Mouse (Mus musculus) bone marrow, adult 2 months (tissue): ENCODE measurements at regions not wholly inside any gene's neighbourhood (a gene's known extent, or its start where the extent isn't known, plus 50 kb on each side); places are given as distances from the start of the nearest gene placed in this dataset.

Experiments used
- H3K27ac ChIP-seq: fragments of 200-500 bp; 2 replicates; pipeline ENCODE4 v1.5.1; 2012; ENCODE audit warnings: low read depth, mild to moderate bottlenecking, control low read depth, inconsistent platforms, low read length; ENCODE audit not compliant: control insufficient read depth, poor library complexity, insufficient read depth
- H3K4me1 ChIP-seq: fragments of 200-500 bp; 2 replicates; pipeline ENCODE4 v1.6.1; 2011; ENCODE audit warnings: low read length; ENCODE audit not compliant: control insufficient read depth, insufficient read depth
- H3K4me3 ChIP-seq: fragments of 200-500 bp; replicated peaks from 2 replicates; pipeline ENCODE3; 2011; ENCODE audit warnings: mild to moderate bottlenecking, low read depth, low read length, control low read depth; ENCODE audit not compliant: control insufficient read depth
- CTCF ChIP-seq: fragments of 200-500 bp; IDR thresholded peaks from 2 replicates; pipeline ENCODE4 v1.5.1; 2011; ENCODE audit warnings: low read length, control low read depth; ENCODE audit not compliant: control insufficient read depth, insufficient read depth
- POLR2A ChIP-seq: fragments of 200-500 bp; IDR thresholded peaks from 2 replicates; pipeline ENCODE4 v1.6.1; 2011; ENCODE audit warnings: low read depth, mild to moderate bottlenecking, control low read depth, low read length, borderline replicate concordance; ENCODE audit not compliant: control insufficient read depth
- WGBS: fragments of 180-500 bp; shearing (Covaris S2); methylation state at CpG from one replicate; pipeline ENCODE4 v1.1.7; 2018; 5-methylcytosine and 5-hydroxymethylcytosine counted together

DNA sequence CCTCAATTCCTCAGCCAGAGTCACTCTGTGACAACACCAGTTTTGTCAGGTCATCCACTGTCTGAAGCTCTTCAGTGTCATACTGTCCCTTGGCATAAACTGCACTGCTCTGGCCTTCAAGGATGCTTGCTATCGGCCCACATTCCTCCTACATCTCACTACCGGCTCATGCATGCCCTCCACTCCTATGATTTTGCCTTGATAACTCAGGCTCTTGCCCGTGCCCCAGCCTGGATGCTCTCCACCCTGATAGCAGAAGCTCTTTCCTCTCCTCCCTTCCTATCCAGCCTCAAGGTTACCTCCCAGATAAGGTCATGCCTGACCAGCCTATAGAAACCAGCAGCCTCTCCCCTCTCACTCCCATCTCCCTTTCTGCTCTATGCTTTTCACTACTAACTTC, 74.8 kb downstream of the Sox4 start:
- Histone ChIP-seq H3K27ac (no peak overlapping the region), H3K4me1 (no peaks in the 10 kb centered on the region; the same call in 1 of the 2 replicates), H3K4me3 (no peak overlapping the region)
- 39% methylated on average over 3 of the region's 3 CpGs for whole genome bisulfite sequencing
- TF ChIP-seq CTCF: no peak
- TF ChIP-seq POLR2A: no peak

DNA sequence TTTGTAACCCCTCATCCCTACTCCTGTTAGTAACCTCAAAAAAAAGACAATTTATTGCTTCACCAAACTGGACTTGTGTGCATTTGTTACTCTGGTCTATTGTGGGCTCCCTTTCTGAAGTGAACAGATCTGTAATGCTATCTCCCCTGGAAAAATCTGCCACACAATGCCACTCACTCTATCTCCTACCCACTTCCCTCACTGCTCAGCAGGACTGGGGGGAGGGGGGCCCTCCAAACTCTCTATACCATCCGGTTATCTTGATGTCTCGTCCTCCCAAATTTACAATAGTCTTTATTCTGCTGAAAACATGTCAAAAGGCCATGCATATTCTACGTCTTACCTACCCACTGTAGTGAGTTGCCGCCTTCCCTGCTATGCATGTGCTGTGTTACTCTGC, 76.7 kb downstream of the Sox4 start:
- Histone ChIP-seq H3K4me3 (no peak overlapping the region), H3K27ac (no peak overlapping the region), H3K4me1 (no peaks in the 10 kb centered on the region; the same call in 1 of the 2 replicates)
- TF ChIP-seq CTCF (no peak), POLR2A (no peak)
- WGBS: 40% methylated on average over 4 of the region's 4 CpGs

DNA sequence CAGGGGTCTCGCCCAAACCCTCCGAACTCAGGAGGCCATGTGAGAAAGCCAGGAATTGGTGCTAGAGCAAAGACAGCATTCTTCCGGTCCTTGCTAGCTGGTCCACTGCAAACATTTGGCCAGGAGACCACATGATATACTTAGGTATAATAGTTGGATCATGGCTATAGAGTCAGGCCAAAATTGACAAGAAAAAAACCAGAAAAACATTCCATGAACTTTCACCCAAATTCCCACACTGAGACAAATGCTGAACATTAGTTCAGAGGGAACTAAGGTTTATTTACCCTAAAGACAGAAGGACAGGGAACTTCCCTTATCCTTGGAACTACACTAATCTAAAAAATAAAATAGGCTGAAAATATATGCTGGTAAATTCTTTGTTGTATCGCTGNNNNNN, 82.8 kb downstream of the Sox4 start:
- H3K27ac ChIP-seq: no peak overlapping the region
- TF ChIP-seq CTCF (no peak), POLR2A (no peak)
- WGBS: 82% methylated on average over 4 of the region's 4 CpGs

DNA sequence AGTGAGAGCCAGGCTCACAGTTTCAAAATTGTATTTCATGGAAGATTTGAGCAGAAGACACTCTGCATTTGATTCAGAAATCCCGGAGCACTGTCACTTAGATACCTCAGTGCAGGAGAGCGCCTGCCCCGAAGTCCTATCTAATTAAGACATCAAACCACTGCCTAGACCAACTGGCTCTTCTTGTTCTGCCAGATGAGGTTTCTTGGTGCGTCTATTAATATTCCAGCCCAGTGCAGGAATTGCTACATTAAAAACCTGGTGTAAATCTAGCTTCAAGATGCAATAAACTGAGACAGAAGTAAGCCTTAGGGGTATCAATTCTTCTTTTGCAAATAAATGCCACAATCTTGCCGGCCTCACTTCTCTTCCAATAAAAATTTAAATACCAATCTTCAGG, 86.3 kb downstream of the Sox4 start:
- WGBS: 63% methylated on average over 5 of the region's 5 CpGs

More for the DNA sequence above, 82.8 kb downstream of the Sox4 start:
- Histone ChIP-seq H3K4me3 (no peak overlapping the region), H3K4me1 (no peaks in the 10 kb centered on the region)

DNA sequence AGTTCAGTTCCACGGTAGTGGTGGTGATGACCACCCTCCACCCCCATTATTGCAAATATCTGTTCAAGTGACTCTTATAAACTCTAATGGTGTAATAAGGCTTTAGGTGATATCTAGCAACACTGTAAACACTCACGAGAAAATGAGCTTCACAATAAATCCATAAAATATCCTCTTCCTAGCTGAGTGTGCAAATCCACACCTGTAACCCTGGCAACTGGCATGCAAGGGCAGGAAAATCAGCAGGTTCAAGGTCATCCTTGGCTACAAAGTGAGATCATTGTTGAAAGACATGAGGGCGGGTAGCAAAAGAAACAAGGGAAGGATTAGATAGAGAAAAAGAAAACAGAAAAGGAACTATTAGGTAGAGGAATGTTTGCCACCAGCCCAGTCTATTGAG, 86.8 kb downstream of the Sox4 start:
- TF ChIP-seq CTCF (no peak), POLR2A (no peak)
- 74% methylated on average over 3 of the region's 3 CpGs for WGBS
- no peak overlapping the region for H3K4me3 ChIP-seq
- no peaks in the 10 kb centered on the region for H3K4me1 ChIP-seq
- H3K27ac ChIP-seq: no peak overlapping the region

More for the DNA sequence above, 86.3 kb downstream of the Sox4 start:
- Histone ChIP-seq H3K4me3 (no peak overlapping the region), H3K27ac (no peak overlapping the region), H3K4me1 (no peaks in the 10 kb centered on the region)
- TF ChIP-seq CTCF (no peak), POLR2A (no peak)

DNA sequence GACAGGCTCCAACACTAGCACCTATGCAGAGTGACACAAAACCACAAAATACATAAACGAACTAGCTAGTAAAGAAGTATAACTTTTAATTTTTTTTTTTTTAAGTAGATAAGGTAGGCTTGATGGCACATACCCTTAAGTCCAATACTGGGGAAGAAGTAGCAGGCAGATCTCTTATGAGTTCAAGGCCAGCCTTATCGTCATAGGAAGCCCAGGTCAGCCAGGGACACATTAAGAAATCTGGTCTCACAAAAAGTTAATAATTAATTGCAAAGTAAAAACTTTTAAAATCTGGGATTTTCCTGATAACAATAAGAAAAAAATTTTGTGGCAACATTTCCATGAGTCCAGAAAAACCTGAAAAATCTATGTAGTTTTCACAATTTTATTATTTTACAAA, 92.9 kb downstream of the Sox4 start:
- Histone ChIP-seq H3K4me3 (no peak overlapping the region), H3K27ac (no peak overlapping the region), H3K4me1 (peaks cover 2% of the 10 kb centered on the region; the same call in 1 of the 2 replicates)
- WGBS: 60% methylated on average over 2 of the region's 2 CpGs
- TF ChIP-seq CTCF (no peak), POLR2A (no peak)

DNA sequence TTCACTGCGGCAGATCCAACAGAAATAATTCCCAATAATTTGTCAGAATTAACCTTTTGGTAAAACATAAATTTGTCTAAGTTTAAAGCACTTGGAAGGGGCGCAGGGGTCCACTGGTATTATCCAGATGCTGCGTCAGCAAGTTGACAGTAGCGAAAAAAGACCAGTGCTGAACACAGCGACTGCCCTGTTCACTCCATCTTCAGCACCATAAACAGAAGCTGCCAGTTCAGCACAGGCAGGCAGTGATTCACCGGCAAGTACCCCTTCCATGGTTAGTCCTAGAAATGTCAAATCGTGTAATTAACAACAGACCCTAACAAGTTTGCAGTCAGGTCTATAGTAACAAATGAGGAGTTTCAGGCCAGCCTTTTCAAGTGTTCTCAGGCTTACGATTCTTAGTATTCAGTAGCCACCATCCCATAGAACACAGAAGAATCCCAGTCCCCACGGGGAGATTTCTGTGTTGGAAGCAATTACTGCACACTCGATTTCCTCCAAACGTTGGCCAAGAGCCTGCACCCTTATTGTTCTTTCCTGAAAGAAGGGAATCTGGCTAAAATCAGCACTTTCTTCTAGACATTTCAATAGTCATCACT, 93.6 kb downstream of the Sox4 start:
- no peak overlapping the region for H3K4me3 ChIP-seq
- TF ChIP-seq POLR2A (no peak), CTCF (no peak)
- peaks cover 2% of the 10 kb centered on the region; the same call in 1 of the 2 replicates for H3K4me1 ChIP-seq
- no peak overlapping the region for H3K27ac ChIP-seq
- WGBS: 67% methylated on average over 11 of the region's 11 CpGs

DNA sequence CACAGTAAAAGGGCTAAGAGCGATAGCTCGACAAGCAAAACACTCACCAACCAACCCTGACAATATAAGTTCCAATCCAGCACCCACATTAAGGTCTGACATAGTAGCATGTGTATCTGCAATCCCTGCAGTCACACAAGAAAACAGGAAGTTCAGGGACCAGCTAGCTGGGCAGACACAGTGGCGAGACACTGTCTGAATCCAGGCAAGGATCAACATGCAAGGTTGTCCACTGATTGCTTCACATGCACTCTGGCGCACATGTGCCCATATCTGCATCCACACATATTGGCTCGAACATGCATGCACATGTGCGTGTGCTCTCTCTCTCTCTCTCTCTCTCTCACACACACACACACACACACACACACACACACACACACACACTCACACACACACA, 95.5 kb downstream of the Sox4 start:
- no peak overlapping the region for H3K27ac ChIP-seq
- no peak for TF ChIP-seq CTCF
- no peak overlapping the region for H3K4me3 ChIP-seq
- H3K4me1 ChIP-seq: peaks cover 2% of the 10 kb centered on the region; the same call in 1 of the 2 replicates
- WGBS: 53% methylated on average over 6 of the region's 6 CpGs

DNA sequence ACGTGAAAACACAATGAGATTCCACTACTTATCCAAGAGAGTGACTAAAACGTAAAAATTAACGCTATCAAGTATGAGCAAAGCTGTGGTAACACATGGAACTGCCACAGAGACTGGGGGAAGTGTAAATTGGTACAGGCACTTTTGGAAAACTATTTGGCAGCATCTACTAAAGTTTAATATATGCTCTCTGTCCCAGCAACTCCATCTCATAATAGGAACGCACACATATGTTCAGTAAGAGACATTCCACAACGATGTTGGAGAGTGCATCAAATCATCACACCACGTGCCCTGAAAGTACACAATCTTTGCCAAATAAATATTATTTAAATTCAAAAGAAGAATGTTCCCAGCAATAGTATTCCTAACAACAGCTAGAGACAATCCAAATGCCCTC, 96.3 kb downstream of the Sox4 start:
- Histone ChIP-seq H3K27ac (no peak overlapping the region), H3K4me1 (peaks cover 2% of the 10 kb centered on the region; the same call in 1 of the 2 replicates), H3K4me3 (no peak overlapping the region)
- TF ChIP-seq CTCF: no peak
- no peak for TF ChIP-seq POLR2A
- WGBS: 82% methylated on average over 6 of the region's 6 CpGs
